Mouse (Mus musculus): ENCODE data around the gene Pdik1l.

Pdik1l gene

DNA sequence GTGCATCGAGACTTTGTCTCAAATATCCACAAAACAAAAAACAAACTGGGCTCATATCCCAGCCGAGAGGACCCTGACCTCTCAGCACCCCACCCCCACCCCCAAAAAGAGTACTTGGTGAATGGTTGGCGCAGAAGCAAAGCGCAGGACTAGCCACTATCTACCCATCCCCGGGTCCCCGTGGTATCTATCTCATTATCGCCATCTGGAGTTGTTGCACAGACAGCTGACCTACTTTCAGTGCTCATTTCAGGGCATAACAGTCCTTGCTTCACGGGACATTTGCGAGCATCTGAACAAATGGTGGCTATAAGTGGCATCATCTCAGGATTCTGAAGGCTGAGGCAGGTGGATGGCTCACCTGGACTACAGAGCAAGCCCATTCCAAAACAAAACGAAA lies 49.0 kb downstream of the Pdik1l start:
- no peak for TF ChIP-seq GATA4 (IDR thresholded peaks at IDR 0.05; ENCODE audit: insufficient replicate concordance, low read length)

DNA sequence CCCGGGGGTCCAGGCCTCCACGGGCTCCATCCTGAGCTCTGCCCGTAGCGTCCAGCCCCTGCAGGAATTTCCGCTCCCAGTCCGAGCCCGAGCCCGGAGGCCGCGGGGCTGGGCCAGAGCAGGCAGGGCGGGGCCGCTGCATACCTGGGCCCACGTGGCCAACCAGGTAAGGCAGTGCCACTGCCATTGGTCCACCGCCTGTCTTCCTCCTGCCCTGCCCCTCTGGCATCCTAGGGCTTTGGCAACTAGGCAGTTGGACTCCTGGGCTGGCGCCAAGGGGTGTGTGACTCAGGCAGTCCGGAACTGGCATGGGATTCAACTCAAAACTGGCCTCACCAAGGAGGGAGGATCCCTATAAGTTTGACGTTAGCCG lies 49.4 kb downstream of the Pdik1l start, which contains the start of gene Cnksr1:
Gene Cnksr1 (minus strand): TSS at position 121 of the 373 bp plus-strand sequence.
- TF ChIP-seq GATA4 (IDR thresholded peaks at IDR 0.05; ENCODE audit: insufficient replicate concordance, low read length) = no peak

DNA sequence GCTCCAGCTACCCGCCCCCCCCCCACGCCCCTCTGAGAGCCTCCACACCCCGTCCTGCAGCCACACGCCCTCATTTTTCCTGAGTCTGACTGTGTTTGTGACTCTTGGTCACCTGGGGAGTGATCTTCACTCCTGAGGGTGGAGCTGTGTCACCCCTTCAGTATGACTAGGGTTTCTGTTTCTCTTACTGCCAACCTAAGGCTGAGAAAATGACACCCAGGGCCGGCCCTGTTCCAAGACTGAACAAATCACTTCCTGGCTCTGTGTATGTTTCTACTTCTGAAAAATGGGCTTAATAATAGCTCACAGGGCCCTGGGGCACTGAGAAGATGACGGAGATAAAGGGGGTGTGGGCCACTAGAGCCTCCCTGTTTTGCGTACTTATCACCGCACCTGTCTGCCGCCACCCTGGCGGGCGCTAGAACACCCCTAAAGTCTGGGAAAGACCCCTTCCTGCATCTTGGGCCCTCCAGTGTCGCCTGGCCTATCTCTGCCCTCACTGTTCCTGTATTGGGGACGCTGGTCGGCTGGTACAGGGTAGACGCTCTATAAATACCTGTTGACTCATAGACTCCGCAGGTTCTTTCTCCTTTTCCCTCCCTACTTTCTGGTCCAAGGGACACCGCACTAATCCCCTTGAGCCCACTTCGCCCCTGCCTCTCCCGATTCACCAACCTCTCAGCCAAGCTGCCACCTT lies 50.0 kb downstream of the Pdik1l start:
- TF ChIP-seq GATA4 (IDR thresholded peaks at IDR 0.05; ENCODE audit: insufficient replicate concordance, low read length) = no peak

- no peak for TF ChIP-seq GATA4 (IDR thresholded peaks at IDR 0.05; ENCODE audit: insufficient replicate concordance, low read length)
Measured at GRCm38 (mm10) chr4:134234876-134235275, 52.8 kb downstream of the Pdik1l start.

DNA sequence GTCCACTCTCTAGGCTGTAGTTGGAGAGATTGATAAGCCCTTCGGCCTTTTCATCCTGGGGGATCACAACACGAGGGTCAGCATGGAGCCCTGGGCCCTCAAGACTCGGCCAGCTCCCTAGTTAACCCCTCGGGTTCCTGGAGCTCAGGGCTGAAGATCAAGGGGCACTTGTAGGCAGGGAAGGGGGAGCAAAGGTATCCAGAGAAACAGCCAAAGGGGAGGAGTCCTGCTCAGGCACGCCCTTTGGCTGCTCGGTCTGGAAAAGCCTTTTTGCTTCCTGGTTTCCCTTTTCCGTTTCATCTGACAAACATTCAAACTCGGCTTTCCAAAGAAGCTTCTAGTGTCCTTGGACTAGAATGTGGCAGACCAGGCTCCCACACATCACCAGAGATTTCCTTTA lies 57.3 kb downstream of the Pdik1l start:
- no peak for TF ChIP-seq GATA4 (IDR thresholded peaks at IDR 0.05; ENCODE audit: insufficient replicate concordance, low read length)

DNA sequence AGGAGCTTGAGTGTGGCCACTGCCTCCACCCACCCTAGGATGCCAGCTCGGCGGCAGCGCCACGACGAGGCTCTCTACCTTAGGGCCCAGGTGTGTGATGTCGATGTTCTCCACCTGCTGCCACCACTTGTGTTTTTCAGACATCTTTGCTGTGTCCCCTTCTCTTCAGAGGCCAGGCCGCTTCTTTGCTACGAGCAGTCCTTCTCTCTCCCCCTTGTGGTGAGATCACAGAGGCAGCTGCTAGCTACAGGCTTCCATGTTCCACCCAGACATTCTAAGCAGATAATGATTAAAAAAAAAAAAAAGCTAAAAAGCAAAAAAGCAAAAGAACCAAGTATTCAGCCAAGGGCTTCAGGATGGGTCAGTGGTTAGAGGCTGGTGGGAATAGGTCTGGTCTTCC lies 60.5 kb downstream of the Pdik1l start, which contains the start of gene Catsper4:
Gene Catsper4 (minus strand): TSS at position 190 of the 400 bp plus-strand sequence.
- no peak for TF ChIP-seq GATA4 (IDR thresholded peaks at IDR 0.05; ENCODE audit: insufficient replicate concordance, low read length)

Measured in liver, adult (tissue).